Mouse (Mus musculus): ENCODE measurements around the gene Elob.

GRCm38 (mm10) chr17:23778447-23778846 lies 50.5 kb downstream of the Elob start:
- TF ChIP-seq CTCF (IDR thresholded peaks at IDR 0.05; ENCODE audit: extremely low read depth, insufficient read depth, insufficient read length, insufficient replicate concordance) (no peak), POLR2A (IDR thresholded peaks at IDR 0.05; ENCODE audit: low read depth, low read length) (no peak)

All from spleen, adult 2 months (tissue).